Mouse (Mus musculus): ENCODE measurements around the gene Fam24b. TPM values are rescaled to one million over a fixed set of nuclear protein-coding genes. Genes with fewer than 3 reads are reported as not detected.

Fam24b gene
- polyA plus RNA-seq, 1 experiment = not detected

GRCm38 (mm10) chr7:131322192-131322591 lies 7.1 kb downstream of the Fam24b start, which contains the start of gene Cuzd1:
Gene Cuzd1 (minus strand): TSS chr7:131322292.
- H3K4me2 ChIP-seq (ENCODE audit: low read depth) = no peak within 1 kb of the TSS
- no peaks in the 10 kb centered on the region for H3K27me3 ChIP-seq (ENCODE audit: control insufficient read depth, insufficient read depth, insufficient read length)
- no peak within 1 kb of the TSS for H3ac ChIP-seq (ENCODE audit: control insufficient read depth, insufficient read length)
- H3K36me3 ChIP-seq (ENCODE audit: control insufficient read depth, insufficient read depth) = no peaks in the 10 kb centered on the region
- no peak for TF ChIP-seq POLR2A (IDR thresholded peaks at IDR 0.05; ENCODE audit: insufficient read length, low read depth)
- no peak for TF ChIP-seq CEBPB (IDR thresholded peaks at IDR 0.05; ENCODE audit: insufficient read depth, poor library complexity, severe bottlenecking)
- H3K4me3 ChIP-seq = no peak within 1 kb of the TSS
- H3K79me2 ChIP-seq (ENCODE audit: control insufficient read depth, insufficient read depth) = no peaks in the 10 kb centered on the region

GRCm38 (mm10) chr7:131318340-131318739 lies 11.0 kb downstream of the Fam24b start:
- no peak overlapping the region for H3K4me3 ChIP-seq
- no peaks in the 10 kb centered on the region for H3K79me2 ChIP-seq (ENCODE audit: control insufficient read depth, insufficient read depth)
- no peak for TF ChIP-seq MAX (IDR thresholded peaks at IDR 0.05; ENCODE audit: low read depth)
- TF ChIP-seq MYOG (IDR thresholded peaks at IDR 0.05; ENCODE audit: control insufficient read depth in 1 of 3, insufficient read depth in 1 of 3, insufficient read length in 2 of 3, low read depth in 2 of 3) = no peak
- no peak for TF ChIP-seq POLR2A (IDR thresholded peaks at IDR 0.05; ENCODE audit: insufficient read length, low read depth)
- no peak for TF ChIP-seq SRF (IDR thresholded peaks at IDR 0.05; ENCODE audit: control insufficient read depth, insufficient read length, low read depth)
- TF ChIP-seq POLR2AphosphoS2 (IDR thresholded peaks at IDR 0.05; ENCODE audit: insufficient read length, low read depth) = no peak
- no peak for TF ChIP-seq E2F4 (IDR thresholded peaks at IDR 0.05; ENCODE audit: insufficient read depth)
- TF ChIP-seq USF1 (IDR thresholded peaks at IDR 0.05; ENCODE audit: low read depth) = no peak
- no peak for TF ChIP-seq TCF3 (IDR thresholded peaks at IDR 0.05; ENCODE audit: insufficient read length, low read depth)
- TF ChIP-seq CEBPB (IDR thresholded peaks at IDR 0.05; ENCODE audit: insufficient read depth, poor library complexity, severe bottlenecking) = no peak
- TF ChIP-seq MYOD1 (IDR thresholded peaks at IDR 0.05; ENCODE audit: control insufficient read depth in 1 of 3, insufficient read length in 2 of 3, low read depth in 2 of 3) = no peak
- TF ChIP-seq REST (IDR thresholded peaks at IDR 0.05; ENCODE audit: insufficient read depth, insufficient read length) = no peak
- H3K4me2 ChIP-seq (ENCODE audit: low read depth) = no peak overlapping the region
- H3K36me3 ChIP-seq (ENCODE audit: control insufficient read depth, insufficient read depth) = no peaks in the 10 kb centered on the region
- H3K27me3 ChIP-seq (ENCODE audit: control insufficient read depth, insufficient read depth, insufficient read length) = no peaks in the 10 kb centered on the region
- H3ac ChIP-seq (ENCODE audit: control insufficient read depth, insufficient read length) = no peak overlapping the region

GRCm38 (mm10) chr7:131317587-131317986 lies 11.7 kb downstream of the Fam24b start:
- H3K4me3 ChIP-seq = no peak overlapping the region
- TF ChIP-seq E2F4 (IDR thresholded peaks at IDR 0.05; ENCODE audit: insufficient read depth) = no peak
- H3K27me3 ChIP-seq (ENCODE audit: control insufficient read depth, insufficient read depth, insufficient read length) = no peaks in the 10 kb centered on the region
- H3K36me3 ChIP-seq (ENCODE audit: control insufficient read depth, insufficient read depth) = no peaks in the 10 kb centered on the region
- no peak overlapping the region for H3ac ChIP-seq (ENCODE audit: control insufficient read depth, insufficient read length)
- H3K4me2 ChIP-seq (ENCODE audit: low read depth) = no peak overlapping the region
- no peaks in the 10 kb centered on the region for H3K79me2 ChIP-seq (ENCODE audit: control insufficient read depth, insufficient read depth)

GRCm38 (mm10) chr7:131314493-131314892 lies 14.8 kb downstream of the Fam24b start:
- Histone ChIP-seq H3K79me2 (ENCODE audit: control insufficient read depth, insufficient read depth) (no peaks in the 10 kb centered on the region), H3K4me2 (ENCODE audit: low read depth) (no peak overlapping the region), H3K4me3 (no peak overlapping the region), H3ac (ENCODE audit: control insufficient read depth, insufficient read length) (no peak overlapping the region), H3K27me3 (ENCODE audit: control insufficient read depth, insufficient read depth, insufficient read length) (no peaks in the 10 kb centered on the region), H3K36me3 (ENCODE audit: control insufficient read depth, insufficient read depth) (no peaks in the 10 kb centered on the region)
- TF ChIP-seq POLR2A (IDR thresholded peaks at IDR 0.05; ENCODE audit: insufficient read length, low read depth) (no peak), TCF12 (IDR thresholded peaks at IDR 0.05; ENCODE audit: insufficient read depth, poor library complexity, severe bottlenecking) (no peak)

GRCm38 (mm10) chr7:131306733-131307132 lies 22.6 kb downstream of the Fam24b start:
- Histone ChIP-seq H3ac (ENCODE audit: control insufficient read depth, insufficient read length) (no peak overlapping the region), H3K4me3 (no peak overlapping the region), H3K27me3 (ENCODE audit: control insufficient read depth, insufficient read depth, insufficient read length) (peaks cover 5% of the 10 kb centered on the region), H3K36me3 (ENCODE audit: control insufficient read depth, insufficient read depth) (no peaks in the 10 kb centered on the region), H3K79me2 (ENCODE audit: control insufficient read depth, insufficient read depth) (no peaks in the 10 kb centered on the region), H3K4me2 (ENCODE audit: low read depth) (no peak overlapping the region)
- no peak for TF ChIP-seq TCF12 (IDR thresholded peaks at IDR 0.05; ENCODE audit: insufficient read depth, poor library complexity, severe bottlenecking)
- TF ChIP-seq SRF (IDR thresholded peaks at IDR 0.05; ENCODE audit: control insufficient read depth, insufficient read length, low read depth) = no peak
- no peak for TF ChIP-seq MYOD1 (IDR thresholded peaks at IDR 0.05; ENCODE audit: control insufficient read depth in 1 of 3, insufficient read length in 2 of 3, low read depth in 2 of 3)
- TF ChIP-seq REST (IDR thresholded peaks at IDR 0.05; ENCODE audit: insufficient read depth, insufficient read length) = no peak
- no peak for TF ChIP-seq POLR2AphosphoS2 (IDR thresholded peaks at IDR 0.05; ENCODE audit: insufficient read length, low read depth)
- TF ChIP-seq USF1 (IDR thresholded peaks at IDR 0.05; ENCODE audit: low read depth) = no peak
- no peak for TF ChIP-seq CEBPB (IDR thresholded peaks at IDR 0.05; ENCODE audit: insufficient read depth, poor library complexity, severe bottlenecking)
- no peak for TF ChIP-seq POLR2A (IDR thresholded peaks at IDR 0.05; ENCODE audit: insufficient read length, low read depth)
- no peak for TF ChIP-seq MYOG (IDR thresholded peaks at IDR 0.05; ENCODE audit: control insufficient read depth in 1 of 3, insufficient read depth in 1 of 3, insufficient read length in 2 of 3, low read depth in 2 of 3)
- no peak for TF ChIP-seq MAX (IDR thresholded peaks at IDR 0.05; ENCODE audit: low read depth)
- TF ChIP-seq TCF3 (IDR thresholded peaks at IDR 0.05; ENCODE audit: insufficient read length, low read depth) = no peak
- TF ChIP-seq E2F4 (IDR thresholded peaks at IDR 0.05; ENCODE audit: insufficient read depth) = no peak

- H3K27me3 ChIP-seq (ENCODE audit: control insufficient read depth, insufficient read depth, insufficient read length) = peaks cover 10% of the 10 kb centered on the region
Observed at GRCm38 (mm10) chr7:131303340-131303739, 26.0 kb downstream of the Fam24b start.

More at GRCm38 (mm10) chr7:131303340-131303739, 26.0 kb downstream of the Fam24b start:
- no peak overlapping the region for H3ac ChIP-seq (ENCODE audit: control insufficient read depth, insufficient read length)
- no peak overlapping the region for H3K4me3 ChIP-seq
- H3K4me2 ChIP-seq (ENCODE audit: low read depth) = no peak overlapping the region
- H3K36me3 ChIP-seq (ENCODE audit: control insufficient read depth, insufficient read depth) = no peaks in the 10 kb centered on the region
- H3K79me2 ChIP-seq (ENCODE audit: control insufficient read depth, insufficient read depth) = no peaks in the 10 kb centered on the region
- TF ChIP-seq CEBPB (IDR thresholded peaks at IDR 0.05; ENCODE audit: insufficient read depth, poor library complexity, severe bottlenecking) (no peak), POLR2AphosphoS2 (IDR thresholded peaks at IDR 0.05; ENCODE audit: insufficient read length, low read depth) (no peak), TCF12 (IDR thresholded peaks at IDR 0.05; ENCODE audit: insufficient read depth, poor library complexity, severe bottlenecking) (no peak), USF1 (IDR thresholded peaks at IDR 0.05; ENCODE audit: low read depth) (no peak), TCF3 (IDR thresholded peaks at IDR 0.05; ENCODE audit: insufficient read length, low read depth) (no peak), MYOG (IDR thresholded peaks at IDR 0.05; ENCODE audit: control insufficient read depth in 1 of 3, insufficient read depth in 1 of 3, insufficient read length in 2 of 3, low read depth in 2 of 3) (no peak), SRF (IDR thresholded peaks at IDR 0.05; ENCODE audit: control insufficient read depth, insufficient read length, low read depth) (no peak), E2F4 (IDR thresholded peaks at IDR 0.05; ENCODE audit: insufficient read depth) (no peak)

All from myocyte (in vitro differentiated cells).